Mouse (Mus musculus) heart, embryonic 14.5 days (tissue): ENCODE measurements around the gene Spg21. TPM values are rescaled to one million over a fixed set of nuclear protein-coding genes. Genes with fewer than 3 reads are reported as not detected.

ENCODE experiments used
- ATAC-seq: fragments of 200-750 bp; cut with Nextera tagmentation; 2 replicates; pipeline ENCODE4 v1.8.0; 2017; ENCODE audit warnings: low read depth, moderate TSS enrichment; ENCODE audit not compliant: insufficient number of reproducible peaks, insufficient read depth, low FRiP score
- H3K27ac ChIP-seq, 2 experiments: fragments of 200-500 bp in 1 of 2; fragments of 300-500 bp in 1 of 2; sonication (generic) in 1 of 2; replicated peaks in 1 of 2; 2 replicates each; pipeline ENCODE4 v1.5.1; 2012 to 2014; ENCODE audit warnings: low read depth in 2 of 2, low read length in 2 of 2, control low read depth in 1 of 2, mild to moderate bottlenecking in 1 of 2, mixed read lengths in 1 of 2; ENCODE audit not compliant: control insufficient read depth in 1 of 2, insufficient read depth in 1 of 2
- H3K27me3 ChIP-seq: fragments of 300-500 bp; sonication (generic); 2 replicates; pipeline ENCODE4 v1.6.1; 2014; ENCODE audit warnings: mild to moderate bottlenecking, low read length, control low read depth; ENCODE audit not compliant: control insufficient read depth, insufficient read depth
- H3K36me3 ChIP-seq: fragments of 300-500 bp; sonication (generic); 2 replicates; pipeline ENCODE4 v1.6.1; 2014; ENCODE audit warnings: mild to moderate bottlenecking, control low read depth, low read length, mixed read lengths; ENCODE audit not compliant: control insufficient read depth, insufficient read depth
- H3K4me1 ChIP-seq, 2 experiments: fragments of 200-500 bp in 1 of 2; fragments of 300-500 bp in 1 of 2; sonication (generic) in 1 of 2; 2 replicates each; pipeline ENCODE4 v1.6.1; 2012 to 2014; ENCODE audit warnings: low read length in 2 of 2, control low read depth in 1 of 2, mixed read lengths in 1 of 2; ENCODE audit not compliant: control insufficient read depth in 2 of 2, insufficient read depth in 2 of 2
- H3K4me2 ChIP-seq: fragments of 300-500 bp; sonication (generic); 2 replicates; pipeline ENCODE4 v1.6.1; 2014; ENCODE audit warnings: mild to moderate bottlenecking, low read length
- H3K4me3 ChIP-seq, 2 experiments: fragments of 200-500 bp in 1 of 2; fragments of 300-500 bp in 1 of 2; sonication (generic) in 1 of 2; 2 replicates each; pipeline ENCODE4 v1.5.1; 2012 to 2014; ENCODE audit warnings: low read length in 2 of 2, mild to moderate bottlenecking in 2 of 2, control low read depth in 1 of 2, low read depth in 1 of 2, moderate library complexity in 1 of 2; ENCODE audit not compliant: control insufficient read depth in 1 of 2, insufficient read depth in 1 of 2
- H3K9ac ChIP-seq: fragments of 300-500 bp; sonication (generic); 2 replicates; pipeline ENCODE4 v1.6.1; 2014; ENCODE audit warnings: mild to moderate bottlenecking, low read length
- H3K9me3 ChIP-seq: fragments of 300-500 bp; sonication (generic); 2 replicates; pipeline ENCODE4 v1.6.1; 2016; ENCODE audit warnings: low read length, control low read depth; ENCODE audit not compliant: control insufficient read depth
- WGBS: fragments of 180-500 bp; shearing (Covaris S2); extraction: QIAGEN DNeasy Blood & Tissue Kit; methylation state at CpG from one replicate; pipeline ENCODE4 v1.1.7; 2014; 5-methylcytosine and 5-hydroxymethylcytosine counted together
- polyA plus RNA-seq: library from polyadenylated mRNA; unstranded; fragments of >200 nt; fragmentation: Nextera tagmentation; extraction: Ambion mirVana; gene quantifications from 2 replicates; pipeline ENCODE4 v1.2.1, GENCODE M21; 2014

Gene Spg21
- polyA plus RNA-seq, 1 experiment from 2014 or later, result 72.0 TPM

DNA sequence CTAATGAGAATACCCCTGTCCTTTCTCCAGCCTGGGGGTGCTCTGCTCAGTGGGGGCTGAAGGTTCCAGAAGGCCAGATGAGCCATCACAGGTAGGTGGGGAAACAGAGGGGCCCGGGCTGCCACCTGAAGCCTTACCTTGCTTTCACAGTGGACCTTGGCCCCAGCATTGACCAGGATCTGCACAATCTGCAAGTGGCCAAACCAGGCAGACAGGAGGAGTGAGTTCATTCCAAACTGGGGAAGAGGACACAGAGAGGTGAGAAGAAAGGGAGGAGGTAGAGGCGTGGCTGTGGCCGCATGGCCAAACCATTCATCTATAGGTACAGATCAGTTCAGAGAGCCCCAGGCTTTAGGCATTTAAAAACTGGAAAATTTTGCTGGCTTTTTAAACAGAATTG, 51.8 kb downstream of the Spg21 start:
- no peaks in the 10 kb centered on the region for H3K9me3 ChIP-seq
- no peak overlapping the region for H3K4me3 ChIP-seq
- H3K27me3 ChIP-seq, result no peaks in the 10 kb centered on the region
- 81% methylated on average over 3 of the region's 3 CpGs for WGBS
- H3K4me2 ChIP-seq, result no peak overlapping the region
- H3K9ac ChIP-seq, result no peak overlapping the region
- H3K36me3 ChIP-seq, result no peaks in the 10 kb centered on the region
- ATAC-seq, result no peak
- H3K4me1 ChIP-seq, result peaks cover 7 to 10% of the 10 kb centered on the region in 2 experiments; a peak in 3 of 4 replicates
- H3K27ac ChIP-seq, result no peak overlapping the region

DNA sequence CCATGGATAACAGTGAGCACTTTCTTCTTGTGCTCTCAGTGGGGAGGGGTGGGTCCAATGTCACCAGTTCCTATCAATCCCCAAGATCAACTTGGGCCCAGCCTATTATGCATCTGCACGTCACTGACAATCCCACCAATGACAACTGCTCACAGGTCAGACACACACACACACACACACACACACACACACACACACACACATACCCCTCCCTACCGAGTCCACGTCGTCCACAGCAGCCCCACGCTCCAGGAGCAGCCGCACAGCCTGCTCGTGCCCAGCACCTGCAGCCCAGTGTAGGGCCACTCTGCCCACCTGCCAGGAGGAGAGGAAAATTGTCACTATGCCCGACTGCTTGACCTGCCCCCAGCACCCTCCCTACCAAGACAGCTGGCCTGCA, 53.7 kb downstream of the Spg21 start:
- Histone ChIP-seq H3K4me3 (no peak overlapping the region), H3K4me2 (no peak overlapping the region), H3K27me3 (no peaks in the 10 kb centered on the region), H3K36me3 (no peaks in the 10 kb centered on the region), H3K4me1 (peaks cover 0 to 2% of the 10 kb centered on the region in 2 experiments; a peak in 1 of 4 replicates), H3K9ac (no peak overlapping the region), H3K9me3 (no peaks in the 10 kb centered on the region), H3K27ac (no peak overlapping the region)
- no peak for ATAC-seq
- 83% methylated on average over 8 of the region's 8 CpGs for WGBS

DNA sequence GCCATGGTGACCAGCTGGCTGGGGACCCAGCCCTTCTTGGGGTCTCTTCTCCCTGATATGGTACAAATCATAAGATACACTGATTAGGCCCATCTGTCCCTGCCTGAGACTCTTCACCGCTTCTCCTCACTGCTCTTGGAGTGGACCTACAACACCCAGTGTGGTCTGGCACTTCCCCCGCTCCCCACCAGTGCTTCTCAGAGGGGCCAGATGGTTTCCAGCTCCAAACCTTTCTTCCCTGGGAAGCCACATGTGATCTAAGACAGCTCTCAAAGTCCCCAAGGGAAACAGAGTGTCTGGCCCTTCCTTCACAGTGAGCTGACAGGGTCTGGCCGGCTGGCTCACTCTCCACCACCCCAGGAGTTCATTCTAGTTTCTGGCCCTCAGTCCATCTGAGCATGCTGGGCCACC, 54.1 kb downstream of the Spg21 start:
- Histone ChIP-seq H3K4me2 (no peak overlapping the region), H3K27ac (no peak overlapping the region), H3K36me3 (no peaks in the 10 kb centered on the region), H3K9ac (no peak overlapping the region), H3K4me1 (no peaks in the 10 kb centered on the region), H3K4me3 (no peak overlapping the region), H3K27me3 (no peaks in the 10 kb centered on the region), H3K9me3 (no peaks in the 10 kb centered on the region)
- 35% methylated on average over 3 of the region's 3 CpGs for WGBS
- ATAC-seq, result no peak

DNA sequence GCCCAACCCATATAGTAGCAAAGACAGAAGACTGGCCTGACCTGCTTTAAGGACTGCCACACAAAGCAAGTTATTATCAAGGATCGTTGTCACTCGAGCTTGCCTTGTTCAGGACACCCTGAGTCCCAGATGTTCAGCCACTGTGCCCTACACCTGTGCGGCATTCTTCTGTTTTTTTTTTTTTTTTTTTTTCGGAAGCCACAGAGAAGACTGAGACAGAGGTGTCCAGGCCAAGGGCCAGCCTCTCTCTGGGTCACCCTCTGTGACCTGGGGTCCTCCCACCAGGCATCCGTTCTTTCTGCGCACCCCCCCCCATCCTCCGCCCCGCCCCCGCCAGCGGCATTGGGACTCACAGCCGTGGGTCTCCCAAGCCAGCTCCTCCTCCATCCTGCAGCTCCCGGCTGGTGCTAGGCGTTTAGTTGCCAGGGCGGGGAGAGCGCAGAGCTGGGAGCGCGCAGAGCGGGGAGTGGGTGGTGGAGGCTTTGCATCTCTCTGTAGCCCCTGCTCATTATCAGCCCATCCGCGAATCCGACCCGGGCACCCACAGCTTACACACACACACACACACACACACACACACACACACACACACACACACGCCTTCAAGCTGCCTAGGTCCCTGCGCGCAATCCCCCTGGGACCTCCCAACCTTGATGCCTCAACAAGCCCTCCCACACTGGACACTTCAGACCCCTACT, 59.2 kb downstream of the Spg21 start, which contains the start of gene Ankdd1a:
Gene Ankdd1a (minus strand): TSS at position 387 of the 698 bp plus-strand sequence.
- Histone ChIP-seq H3K4me2 (peak within 1 kb of the TSS; percentile 64), H3K27me3 (0 out of 2 replicates have a peak, but pooled peaks cover 3% of the 10 kb centered on the region), H3K9me3 (no peaks in the 10 kb centered on the region), H3K27ac (no peak within 1 kb of the TSS), H3K4me1 (peaks cover 0 to 5% of the 10 kb centered on the region in 2 experiments; a peak in 1 of 4 replicates), H3K9ac (peak within 1 kb of the TSS; percentile 41; the same call in 1 of the 2 replicates), H3K36me3 (no peaks in the 10 kb centered on the region), H3K4me3 (peak within 1 kb of the TSS; percentile 20 to 25)
- no peak for ATAC-seq
- WGBS, result 10% methylated on average over 20 of the region's 25 CpGs

DNA sequence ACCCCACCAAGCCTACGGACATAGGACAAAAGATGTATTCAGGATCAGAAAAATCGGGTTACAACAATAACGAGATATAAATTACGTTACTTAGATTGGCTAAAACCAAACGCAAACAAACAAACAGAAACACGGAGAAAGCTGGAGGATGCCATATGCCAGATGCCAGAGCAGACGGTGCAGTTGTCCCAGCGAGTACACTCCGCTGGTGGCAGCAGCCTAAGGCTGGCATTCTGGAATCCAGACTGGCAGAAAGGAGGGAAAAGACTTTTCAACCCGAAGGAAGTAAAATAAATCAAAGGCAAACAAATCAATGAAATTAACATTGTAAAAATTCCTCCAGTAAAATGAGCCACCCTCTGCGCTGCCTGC, 59.7 kb downstream of the Spg21 start:
- 20% methylated on average over 11 of the region's 11 CpGs for WGBS
- Histone ChIP-seq H3K4me2 (peak overlapping the region; percentile 64), H3K27ac (no peak overlapping the region), H3K36me3 (no peaks in the 10 kb centered on the region), H3K4me1 (peaks cover 0 to 5% of the 10 kb centered on the region in 2 experiments; a peak in 1 of 4 replicates), H3K9me3 (no peaks in the 10 kb centered on the region), H3K27me3 (0 out of 2 replicates have a peak, but pooled peaks cover 3% of the 10 kb centered on the region), H3K9ac (peak overlapping the region; percentile 41; the same call in 1 of the 2 replicates), H3K4me3 (peak overlapping the region in 1 of 2 experiments; percentile 20; a peak in 3 of 4 replicates)
- no peak for ATAC-seq

DNA sequence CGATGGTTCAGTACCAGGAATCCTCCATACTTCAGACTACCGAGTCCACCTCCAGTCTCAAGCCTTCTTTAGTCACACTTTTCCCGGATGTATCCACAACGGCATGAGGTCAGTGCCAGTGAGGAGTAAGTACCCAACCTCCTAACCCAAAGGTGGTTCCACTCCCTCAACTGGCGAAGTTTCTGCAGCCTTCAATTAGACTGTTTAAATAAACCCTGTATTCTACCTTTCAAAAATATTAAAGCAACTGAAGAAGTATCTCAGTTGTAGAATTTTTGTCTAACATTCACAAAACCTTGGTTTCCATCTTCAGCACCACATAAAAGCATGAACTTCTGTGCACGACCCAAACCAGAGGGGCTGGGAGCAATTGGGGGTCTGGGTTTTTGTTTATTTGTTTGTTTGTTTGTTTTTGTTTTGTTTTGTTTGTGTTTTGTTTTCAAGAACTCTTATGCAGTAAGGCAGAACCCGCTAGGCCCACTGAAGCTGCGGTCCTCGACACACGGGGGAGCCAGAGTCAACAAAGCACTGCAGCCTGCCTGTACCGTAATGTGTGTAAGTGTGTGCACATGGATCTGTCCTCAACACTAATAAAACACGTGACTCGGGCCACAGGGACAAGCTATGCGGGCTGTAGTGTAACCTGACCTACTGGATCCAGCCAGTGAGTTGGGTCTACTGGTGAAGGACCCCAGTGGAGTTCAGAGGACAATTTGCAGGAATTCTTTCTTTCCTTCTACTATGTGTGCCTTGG, 63.0 kb downstream of the Spg21 start:
- Histone ChIP-seq H3K9me3 (no peaks in the 10 kb centered on the region), H3K27ac (no peak overlapping the region), H3K36me3 (no peaks in the 10 kb centered on the region), H3K4me1 (peaks cover 5 to 12% of the 10 kb centered on the region in 2 experiments; a peak in 3 of 4 replicates), H3K9ac (0 out of 2 replicates have a peak overlapping the region, but pooled peaks have one; percentile 3), H3K27me3 (0 out of 2 replicates have a peak, but pooled peaks cover 3% of the 10 kb centered on the region), H3K4me2 (no peak overlapping the region), H3K4me3 (no peak overlapping the region)
- ATAC-seq, result peak; percentile 57; the same call in 1 of the 2 replicates
- 20% methylated on average over 14 of the region's 14 CpGs for WGBS

DNA sequence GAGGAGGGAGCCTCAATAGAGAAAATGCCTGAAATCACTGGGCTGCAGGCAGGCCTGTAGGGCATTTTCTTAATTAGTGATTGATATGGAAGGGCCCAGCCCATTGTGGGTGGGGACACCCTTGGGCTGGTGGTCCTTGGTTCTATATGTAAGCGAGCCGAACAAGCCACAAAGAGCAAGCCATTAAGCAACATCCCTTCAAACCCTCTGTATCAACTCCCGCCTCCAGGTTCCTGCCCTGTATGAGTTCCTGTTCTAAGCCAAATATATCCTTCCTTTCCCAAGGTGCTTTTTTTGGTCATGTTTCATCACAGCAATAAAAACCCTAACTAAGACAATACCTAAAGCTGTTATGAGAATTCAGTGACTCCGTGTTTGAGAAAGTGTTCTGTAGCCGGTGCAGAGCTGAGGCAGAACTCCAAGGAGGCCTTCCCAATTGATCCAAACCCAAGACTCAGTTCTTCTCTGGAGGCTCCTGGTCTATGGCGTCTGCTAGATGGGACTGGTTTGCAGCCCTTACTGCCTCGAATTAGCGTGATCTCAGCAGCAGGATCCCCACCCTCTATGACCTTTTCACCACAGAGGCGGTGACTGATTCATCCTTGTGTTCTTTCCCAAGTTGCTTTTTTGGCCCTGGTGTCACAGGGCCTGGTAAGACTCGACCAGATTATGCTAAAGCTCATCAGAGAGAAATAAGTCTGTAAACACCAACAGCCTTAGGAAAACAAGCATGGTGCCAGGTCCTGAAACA, 64.9 kb downstream of the Spg21 start:
- Histone ChIP-seq H3K9me3 (no peaks in the 10 kb centered on the region), H3K9ac (no peak overlapping the region), H3K4me1 (peaks cover 5 to 13% of the 10 kb centered on the region in 2 experiments; a peak in 3 of 4 replicates), H3K4me3 (no peak overlapping the region), H3K36me3 (no peaks in the 10 kb centered on the region), H3K27ac (no peak overlapping the region), H3K4me2 (no peak overlapping the region), H3K27me3 (no peaks in the 10 kb centered on the region)
- no peak for ATAC-seq
- 80% methylated on average over 10 of the region's 10 CpGs for WGBS
